Mouse (Mus musculus) CH12.LX (cell line): ENCODE results near the gene Pdia2. TPM values are rescaled to one million over a fixed set of nuclear protein-coding genes. Genes with fewer than 3 reads are reported as not detected.
"Not testable (repeated sequence)": the region's sequence is repeated elsewhere in the genome, so short reads cannot be mapped to it uniquely, and the experiment has no call there.

Source experiments
- DNase-seq: peaks from one replicate; pipeline ENCODE4 v3.0.0-alpha.2; 2013; ENCODE audit errors: extremely low read depth
- H3K27ac ChIP-seq: 2 replicates; pipeline ENCODE4 v1.5.1; 2012; ENCODE audit warnings: low read depth, mild to moderate bottlenecking, control low read depth, moderate library complexity; ENCODE audit not compliant: insufficient read depth
- H3K27me3 ChIP-seq: replicated peaks from 2 replicates; pipeline ENCODE3; 2012; ENCODE audit warnings: inconsistent platforms
- H3K36me3 ChIP-seq, 2 experiments: replicated peaks in 1 of 2; 2 replicates each; pipeline versions ENCODE3 to v1.6.1; 2012; ENCODE audit warnings: inconsistent platforms in 1 of 2, low read length in 1 of 2, mild to moderate bottlenecking in 1 of 2, mixed read lengths in 1 of 2, moderate library complexity in 1 of 2; ENCODE audit not compliant: control insufficient read depth in 1 of 2, insufficient read depth in 1 of 2
- H3K4me1 ChIP-seq, 2 experiments: 2 replicates each; pipeline ENCODE4 v1.6.1; 2012; ENCODE audit warnings: inconsistent platforms in 1 of 2, moderate library complexity in 1 of 2; ENCODE audit not compliant: insufficient read depth in 2 of 2, control insufficient read depth in 1 of 2
- H3K4me2 ChIP-seq: 2 replicates; pipeline ENCODE4 v1.6.1; 2012; ENCODE audit warnings: low read depth, mild to moderate bottlenecking, control low read depth; ENCODE audit not compliant: poor library complexity, insufficient read depth, severe bottlenecking
- H3K4me3 ChIP-seq, 3 experiments: fragments of 150-350 bp in 1 of 3; sonication (generic) in 1 of 3; replicated peaks in 1 of 3; 2 replicates each; pipeline versions ENCODE3 to v1.5.1; 2011 to 2012; ENCODE audit warnings: low read depth in 2 of 3, low read length in 2 of 3, mild to moderate bottlenecking in 2 of 3, moderate library complexity in 2 of 3, control low read depth in 1 of 3, improper control_type of control experiment in 1 of 3, inconsistent platforms in 1 of 3, mixed read lengths in 1 of 3; ENCODE audit not compliant: poor library complexity in 1 of 3
- H3K79me2 ChIP-seq: replicated peaks from 2 replicates; pipeline ENCODE4 v1.6.1; 2012; ENCODE audit warnings: mild to moderate bottlenecking, moderate library complexity; ENCODE audit not compliant: control insufficient read depth, poor library complexity, insufficient read depth, severe bottlenecking; ENCODE audit errors: extremely low read depth
- H3K9ac ChIP-seq: 2 replicates; pipeline ENCODE4 v1.6.1; 2012; ENCODE audit warnings: low read depth, mild to moderate bottlenecking, control low read depth, moderate library complexity; ENCODE audit not compliant: insufficient read depth
- H3K9me3 ChIP-seq: replicated peaks from 2 replicates; pipeline ENCODE3; 2012; ENCODE audit warnings: low read length, inconsistent platforms, mixed read lengths
- BHLHE40 ChIP-seq: IDR thresholded peaks from 2 replicates; pipeline ENCODE4 v1.6.1; 2011; ENCODE audit warnings: mild to moderate bottlenecking, low read depth, low read length, improper control_type of control experiment
- CTCF ChIP-seq, 2 experiments: IDR thresholded peaks in 1 of 2; conservative IDR thresholded peaks in 1 of 2; 2 replicates each; pipeline ENCODE4 v1.5.1; 2011 to 2012; ENCODE audit warnings: low read depth in 2 of 2, low read length in 2 of 2, improper control_type of control experiment in 1 of 2, inconsistent platforms in 1 of 2, mild to moderate bottlenecking in 1 of 2, moderate library complexity in 1 of 2
- ETS1 ChIP-seq: conservative IDR thresholded peaks from 2 replicates; pipeline ENCODE4 v1.6.1; 2012; ENCODE audit warnings: low read depth, mild to moderate bottlenecking, inconsistent platforms, low read length, improper control_type of control experiment, moderate library complexity
- IRF4 ChIP-seq: IDR thresholded peaks from 2 replicates; pipeline ENCODE4 v1.6.1; 2014; ENCODE audit warnings: low read depth, mild to moderate bottlenecking, inconsistent platforms, low read length, improper control_type of control experiment
- MAX ChIP-seq: IDR thresholded peaks from 2 replicates; pipeline ENCODE4 v1.6.1; 2011; ENCODE audit warnings: low read length, improper control_type of control experiment
- MYC ChIP-seq: IDR thresholded peaks from 2 replicates; pipeline ENCODE4 v1.6.1; 2011; ENCODE audit warnings: low read depth, mild to moderate bottlenecking, improper control_type of control experiment, low read length
- PAX5 ChIP-seq: IDR thresholded peaks from 2 replicates; pipeline ENCODE4 v1.6.1; 2012; ENCODE audit warnings: low read length, inconsistent platforms, mixed read lengths
- USF1 ChIP-seq: IDR thresholded peaks from 2 replicates; pipeline ENCODE4 v1.6.1; 2014; ENCODE audit warnings: low read depth, mild to moderate bottlenecking, inconsistent platforms, low read length, improper control_type of control experiment
- dilution Hi-C: fragments of 300-500 bp; cut with MboI; formaldehyde crosslinking; loops from 2 replicates; pipeline ENCODE4 v1.14.3; 2020; ENCODE audit warnings: low sequenced_read_pairs; ENCODE audit not compliant: extremely low pct_unique_long_range_greater_than_20kb, extremely low pct_ligation_motif_present
- in situ Hi-C: fragments of 300-500 bp; cut with MboI; formaldehyde crosslinking; loops from 3 replicates; pipeline ENCODE4 v1.14.3; 2019; ENCODE audit warnings: low sequenced_read_pairs, low pct_ligation_motif_present, low pct_unique_long_range_greater_than_20kb, mixed read lengths
- polyA plus RNA-seq: library from polyadenylated mRNA; unstranded; fragments of >175 nt; gene quantifications from 2 replicates; pipeline ENCODE4 v1.2.1, GENCODE M21; 2012; ENCODE audit warnings: low read depth; ENCODE audit not compliant: insufficient read length
- total RNA-seq, 2 experiments: library from RNA; depleted of rRNA; stranded (reverse); fragments of 300-350 nt in 1 of 2; fragments of >200 nt in 1 of 2; gene quantifications; 2 replicates each; pipeline ENCODE4 v1.2.3; 2012 to 2014

Pdia2 gene
- total and polyA plus RNA-seq, 3 experiments: 0.38 TPM; not detected in 2

DNA sequence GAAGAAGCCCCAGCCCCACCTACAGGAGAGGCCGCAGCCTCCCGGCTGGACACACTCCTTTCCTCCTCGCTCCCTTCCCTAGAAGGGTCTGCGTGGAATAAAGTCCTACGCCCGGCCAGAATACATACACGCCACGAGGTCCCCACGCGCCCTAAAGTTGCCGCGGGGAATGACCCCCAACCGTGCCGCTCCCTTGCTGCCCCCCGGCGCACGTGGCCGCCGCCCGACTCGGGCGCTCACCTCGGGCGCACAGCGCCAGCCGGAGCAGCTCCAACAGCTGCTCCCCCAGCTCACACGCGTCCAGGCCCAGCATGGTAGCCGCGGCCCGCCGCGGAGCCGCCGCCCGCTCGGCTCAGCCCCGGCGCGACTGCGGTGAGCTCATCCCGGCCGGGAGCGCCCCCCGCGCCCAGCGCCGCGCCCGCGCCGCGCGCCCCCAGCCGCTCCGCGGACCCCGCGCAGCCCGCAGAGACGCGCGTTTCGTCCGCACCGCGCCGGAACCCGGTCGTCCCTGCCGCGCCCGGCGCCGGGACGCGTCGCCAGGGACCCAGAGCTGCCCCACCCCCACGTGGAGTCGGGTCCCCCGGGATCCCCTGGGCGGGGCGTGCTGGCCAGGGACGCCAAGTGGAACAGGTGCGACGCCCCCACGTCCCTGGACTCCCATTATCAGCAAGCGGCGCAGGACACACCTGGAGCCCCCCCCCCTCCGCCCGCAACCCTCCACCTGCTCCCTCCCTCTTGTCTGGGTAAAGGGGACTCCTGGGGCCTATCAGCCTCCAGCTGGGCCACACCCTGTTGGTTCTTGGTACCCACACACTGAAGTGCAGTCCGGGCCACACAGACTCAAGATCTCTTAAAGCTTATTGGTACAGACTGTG, 2.2 kb upstream of the Pdia2 start:
- Histone ChIP-seq H3K9me3 (no peaks in the 10 kb centered on the region), H3K79me2 (no peaks in the 10 kb centered on the region), H3K27ac (no peak overlapping the region), H3K4me1 (peaks cover 5 to 10% of the 10 kb centered on the region in 2 experiments; a peak in 3 of 4 replicates), H3K36me3 (peaks cover 19 to 30% of the 10 kb centered on the region in 2 experiments), H3K4me3 (peak overlapping the region in 1 of 3 experiments; percentile 46), H3K27me3 (peaks cover 50% of the 10 kb centered on the region), H3K9ac (no peak overlapping the region; the same call in 1 of the 2 replicates), H3K4me2 (peak overlapping the region; percentile 60)
- TF ChIP-seq BHLHE40 (peak; percentile 35; the same call in 1 of the 2 replicates), ETS1 (no peak), PAX5 (no peak), MAX (0 out of 2 replicates have a peak, but pooled peaks have one; percentile 12), IRF4 (no peak)
- in situ Hi-C loops: no loop called here
- dilution Hi-C loops: no loop called here
- no peak for DNase-seq

DNA sequence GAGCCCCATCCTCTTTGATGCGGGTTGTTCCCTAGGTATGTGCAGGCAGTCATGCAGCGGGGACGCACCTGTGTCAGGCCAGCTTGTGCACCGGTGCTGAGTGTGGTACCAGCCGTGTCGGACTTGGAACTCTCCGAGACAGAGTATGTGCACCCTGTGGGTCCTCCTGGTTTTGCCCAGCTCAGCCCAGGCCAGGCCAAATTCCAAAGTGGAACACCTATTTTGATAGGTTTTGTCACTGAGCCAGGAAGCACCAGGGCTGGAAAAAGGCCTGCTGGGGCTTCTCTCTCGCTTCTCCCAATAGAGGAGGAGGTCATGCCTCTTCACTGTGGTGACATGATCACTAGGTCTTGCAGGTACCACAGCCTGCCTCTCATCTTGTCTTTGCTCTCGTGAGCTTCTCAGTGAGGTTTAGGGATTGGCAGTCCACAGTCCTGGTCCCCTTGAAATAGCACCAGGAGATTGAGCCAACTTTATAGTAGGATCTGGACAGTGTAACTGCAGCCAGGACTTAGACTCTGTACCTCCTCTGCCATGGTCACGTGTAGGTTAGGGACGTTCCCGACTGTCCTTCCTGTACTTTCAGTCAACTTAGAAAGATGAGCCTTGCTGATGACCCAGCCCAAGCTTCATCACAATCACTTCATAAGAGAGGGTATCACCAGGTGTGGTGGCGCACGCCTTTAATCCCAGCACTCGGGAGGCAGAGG, 6.3 kb downstream of the Pdia2 start:
- H3K27ac ChIP-seq: no peak overlapping the region
- no peak for TF ChIP-seq USF1
- H3K36me3 ChIP-seq: peaks cover 84 to 94% of the 10 kb centered on the region in 2 experiments
- no peaks in the 10 kb centered on the region for H3K4me1 ChIP-seq
- H3K79me2 ChIP-seq: no peaks in the 10 kb centered on the region
- H3K4me3 ChIP-seq: no peak overlapping the region
- H3K27me3 ChIP-seq: no peaks in the 10 kb centered on the region
- no peak overlapping the region for H3K4me2 ChIP-seq
- no peak for DNase-seq
- dilution Hi-C loops (no loop called here), in situ Hi-C loops (loop anchor here (5.0 kb wide), 1 partner anchor 50 kb away; the partner anchor contains the start of gene Fam234a)
- no peaks in the 10 kb centered on the region for H3K9me3 ChIP-seq
- no peak overlapping the region for H3K9ac ChIP-seq

DNA sequence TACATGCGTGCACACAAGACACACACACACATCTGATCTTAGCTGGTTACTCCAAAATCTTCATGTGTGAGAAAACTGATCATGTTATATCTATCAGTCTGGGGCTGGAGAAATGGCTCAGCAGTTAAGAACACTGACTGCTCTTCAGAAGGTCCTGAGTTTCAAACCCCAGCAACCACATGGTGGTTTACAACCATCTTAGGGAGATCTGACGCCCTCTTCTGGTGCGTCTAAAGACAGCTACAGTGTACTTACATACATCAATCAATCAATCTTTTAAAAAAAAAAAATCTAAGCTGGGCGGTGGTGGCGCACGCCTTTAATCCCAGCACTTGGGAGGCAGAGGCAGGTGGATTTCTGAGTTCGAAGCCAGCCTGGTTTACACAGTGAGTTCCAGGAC, 7.4 kb downstream of the Pdia2 start:
- H3K36me3 ChIP-seq: peaks cover 77 to 94% of the 10 kb centered on the region in 2 experiments
- H3K9ac ChIP-seq, H3K4me1 ChIP-seq, DNase-seq, H3K4me3 ChIP-seq, H3K27me3 ChIP-seq, H3K4me2 ChIP-seq, dilution Hi-C loops, H3K9me3 ChIP-seq, H3K79me2 ChIP-seq, H3K27ac ChIP-seq: not testable (repeated sequence)
- peak in 1 of 2 experiments; percentile 24; a peak in 1 of 4 replicates for TF ChIP-seq CTCF (conservative IDR thresholded peaks at IDR 0.05 in 1 of 2, IDR thresholded peaks at IDR 0.05 in 1 of 2; ENCODE audit: low read depth in 2 of 2, low read length in 2 of 2)
- 0 out of 2 replicates have a peak, but pooled peaks have one; percentile 18 for TF ChIP-seq MYC
- in situ Hi-C loops: loop anchor here (5.0 kb wide), 1 partner anchor 51 kb away; the partner anchor contains the start of gene Fam234a
